Mouse (Mus musculus) myocyte (in vitro differentiated cells): ENCODE measurements around the gene BC025920.

Experiments used
- CEBPB ChIP-seq: IDR thresholded peaks from 2 replicates; pipeline ENCODE4 v1.6.1; 2011; ENCODE audit warnings: mild to moderate bottlenecking, moderate library complexity; ENCODE audit not compliant: poor library complexity, insufficient read depth, severe bottlenecking
- E2F4 ChIP-seq: IDR thresholded peaks from one replicate; pipeline ENCODE4 v1.6.1; 2011; ENCODE audit warnings: mild to moderate bottlenecking, control low read depth, moderate library complexity; ENCODE audit not compliant: insufficient read depth
- MAX ChIP-seq: IDR thresholded peaks from one replicate; pipeline ENCODE4 v1.6.1; 2011; ENCODE audit warnings: low read depth, mild to moderate bottlenecking, control low read depth
- MYOD1 ChIP-seq, 3 experiments: IDR thresholded peaks; one replicate each; pipeline ENCODE4 v1.6.1; 2011; ENCODE audit warnings: control low read depth in 2 of 3, low read depth in 2 of 3, mild to moderate bottlenecking in 2 of 3, moderate library complexity in 1 of 3; ENCODE audit not compliant: insufficient read length in 2 of 3, control insufficient read depth in 1 of 3
- MYOG ChIP-seq, 3 experiments: IDR thresholded peaks; one replicate each; pipeline ENCODE4 v1.6.1; 2011; ENCODE audit warnings: control low read depth in 2 of 3, low read depth in 2 of 3, mild to moderate bottlenecking in 2 of 3; ENCODE audit not compliant: insufficient read length in 2 of 3, control insufficient read depth in 1 of 3, insufficient read depth in 1 of 3
- POLR2A ChIP-seq: IDR thresholded peaks from one replicate; pipeline ENCODE4 v1.6.1; 2011; ENCODE audit warnings: low read depth, mild to moderate bottlenecking, control low read depth, moderate library complexity; ENCODE audit not compliant: insufficient read length
- POLR2AphosphoS2 ChIP-seq: IDR thresholded peaks from one replicate; pipeline ENCODE4 v1.6.1; 2011; ENCODE audit warnings: low read depth, control low read depth; ENCODE audit not compliant: insufficient read length
- REST ChIP-seq: IDR thresholded peaks from one replicate; pipeline ENCODE4 v1.6.1; 2011; ENCODE audit warnings: mild to moderate bottlenecking, control low read depth, moderate library complexity; ENCODE audit not compliant: insufficient read depth, insufficient read length
- TCF12 ChIP-seq: IDR thresholded peaks from one replicate; pipeline ENCODE4 v1.6.1; 2011; ENCODE audit warnings: mild to moderate bottlenecking, control low read depth; ENCODE audit not compliant: poor library complexity, insufficient read depth, severe bottlenecking
- TCF3 ChIP-seq: IDR thresholded peaks from one replicate; pipeline ENCODE4 v1.6.1; 2011; ENCODE audit warnings: low read depth, control low read depth; ENCODE audit not compliant: insufficient read length
- USF1 ChIP-seq: IDR thresholded peaks from one replicate; pipeline ENCODE4 v1.6.1; 2011; ENCODE audit warnings: low read depth, mild to moderate bottlenecking, control low read depth, moderate library complexity

- no peak for TF ChIP-seq POLR2A
- TF ChIP-seq CEBPB = no peak
- TF ChIP-seq POLR2AphosphoS2 = no peak
- no peak for TF ChIP-seq E2F4
- TF ChIP-seq MYOD1 (IDR thresholded peaks at IDR 0.05; ENCODE audit: control insufficient read depth in 1 of 3, insufficient read length in 2 of 3, low read depth in 2 of 3) = no peak
- no peak for TF ChIP-seq USF1
- no peak for TF ChIP-seq REST
- no peak for TF ChIP-seq MYOG (IDR thresholded peaks at IDR 0.05; ENCODE audit: control insufficient read depth in 1 of 3, insufficient read depth in 1 of 3, insufficient read length in 2 of 3, low read depth in 2 of 3)
- TF ChIP-seq TCF12 = no peak
- TF ChIP-seq TCF3 = no peak
- TF ChIP-seq MAX = no peak
These were observed 6.4 kb upstream of the BC025920 start for GRCm38 (mm10) chr10:81599630-81600029.
